Mouse (Mus musculus) limb, embryonic 13.5 days (tissue): ENCODE results near the gene Ppil2. TPM values are rescaled to one million over a fixed set of nuclear protein-coding genes. Genes with fewer than 3 reads are reported as not detected.
A peak's percentile ranks its signal among the peaks of the same experiment; 100 is the strongest.

Experiments used
- ATAC-seq: fragments of 200-750 bp; cut with Nextera tagmentation; 2 replicates; pipeline ENCODE4 v1.8.0; 2017; ENCODE audit warnings: low read depth, moderate number of reproducible peaks, moderate TSS enrichment; ENCODE audit not compliant: low FRiP score
- H3K27ac ChIP-seq: fragments of 300-500 bp; sonication (generic); 2 replicates; pipeline ENCODE4 v1.5.1; 2015; ENCODE audit warnings: inconsistent platforms, mild to moderate bottlenecking, moderate library complexity
- H3K27me3 ChIP-seq: fragments of 300-500 bp; sonication (generic); 2 replicates; pipeline ENCODE4 v1.6.1; 2015; ENCODE audit warnings: mild to moderate bottlenecking, inconsistent platforms
- H3K36me3 ChIP-seq: fragments of 300-500 bp; sonication (generic); 2 replicates; pipeline ENCODE4 v1.6.1; 2015; ENCODE audit warnings: inconsistent platforms, mild to moderate bottlenecking, moderate library complexity
- H3K4me1 ChIP-seq: fragments of 300-500 bp; sonication (generic); 2 replicates; pipeline ENCODE4 v1.6.1; 2015; ENCODE audit warnings: inconsistent platforms
- H3K4me2 ChIP-seq: fragments of 300-500 bp; sonication (generic); replicated peaks from 2 replicates; pipeline ENCODE4 v1.6.1; 2015; ENCODE audit warnings: inconsistent platforms, mild to moderate bottlenecking, moderate library complexity
- H3K4me3 ChIP-seq: fragments of 300-500 bp; sonication (generic); 2 replicates; pipeline ENCODE4 v1.5.1; 2015; ENCODE audit warnings: moderate library complexity, mild to moderate bottlenecking, inconsistent platforms
- H3K9ac ChIP-seq: fragments of 300-500 bp; sonication (generic); 2 replicates; pipeline ENCODE4 v1.6.1; 2015; ENCODE audit warnings: mild to moderate bottlenecking, inconsistent platforms
- H3K9me3 ChIP-seq: fragments of 300-500 bp; sonication (generic); 2 replicates; pipeline ENCODE4 v1.6.1; 2016; ENCODE audit warnings: inconsistent platforms
- WGBS: fragments of 180-500 bp; shearing (Covaris S2); methylation state at CpG from one replicate; pipeline ENCODE4 v1.1.7; 2015; 5-methylcytosine and 5-hydroxymethylcytosine counted together
- polyA plus RNA-seq: library from polyadenylated mRNA; unstranded; fragments of >200 nt; fragmentation: Nextera tagmentation; extraction: Ambion mirVana; gene quantifications from 2 replicates; pipeline ENCODE4 v1.2.1, GENCODE M21; 2015

Gene Ppil2
- polyA plus RNA-seq, 1 experiment from 2014 or later, result 150 TPM

GRCm38 (mm10) chr16:17131191-17132088 is 20.4 kb upstream of the Ppil2 start:
- no peaks in the 10 kb centered on the region for H3K36me3 ChIP-seq
- H3K4me2 ChIP-seq, result peak overlapping the region; percentile 98
- H3K9ac ChIP-seq, result peak overlapping the region; percentile 73
- peak overlapping the region; percentile 81 for H3K4me3 ChIP-seq
- H3K9me3 ChIP-seq, result no peaks in the 10 kb centered on the region
- no peaks in the 10 kb centered on the region for H3K27me3 ChIP-seq
- WGBS, result 3% methylated on average over 43 of the region's 43 CpGs
- peak overlapping the region; percentile 73; the same call in 1 of the 2 replicates for H3K27ac ChIP-seq
- peaks cover 18% of the 10 kb centered on the region for H3K4me1 ChIP-seq
- peak; percentile 0; the same call in 1 of the 2 replicates for ATAC-seq

DNA sequence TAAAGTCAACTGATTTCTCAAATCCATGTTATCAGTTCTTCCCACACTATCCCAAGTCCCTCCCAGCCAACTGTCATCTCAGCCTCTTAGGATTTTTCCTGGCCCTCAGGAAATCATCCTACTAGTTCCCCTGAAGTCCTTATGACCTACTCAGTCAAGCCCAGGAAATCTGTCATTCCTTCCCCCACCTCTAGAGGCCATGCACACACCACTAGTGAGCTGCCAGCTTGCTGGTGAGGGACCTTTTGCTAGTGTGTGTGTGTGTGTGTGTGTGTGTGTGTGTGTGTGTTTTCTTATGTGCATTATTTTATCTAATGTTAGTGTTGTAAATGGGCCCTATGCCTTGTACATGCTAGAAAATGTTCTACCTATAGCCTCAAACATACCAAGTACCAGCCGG is 16.2 kb upstream of the Ppil2 start:
- ATAC-seq, result no peak
- 96% methylated on average over 1 of the region's 1 CpGs for WGBS
- H3K9me3 ChIP-seq, result no peaks in the 10 kb centered on the region
- H3K4me3 ChIP-seq, result no peak overlapping the region
- peaks cover 9% of the 10 kb centered on the region for H3K36me3 ChIP-seq
- no peak overlapping the region for H3K27ac ChIP-seq
- no peak overlapping the region for H3K9ac ChIP-seq
- no peaks in the 10 kb centered on the region for H3K27me3 ChIP-seq
- H3K4me2 ChIP-seq, result no peak overlapping the region
- H3K4me1 ChIP-seq, result peaks cover 39% of the 10 kb centered on the region

GRCm38 (mm10) chr16:17124871-17125520 is 13.9 kb upstream of the Ppil2 start, which contains the start of gene 2610318N02Rik:
Gene 2610318N02Rik, minus strand, starts transcription at chr16:17125167.
- Histone ChIP-seq H3K27ac (peak within 1 kb of the TSS; percentile 75), H3K36me3 (peaks cover 30% of the 10 kb centered on the region), H3K4me2 (peak within 1 kb of the TSS; percentile 79), H3K9ac (peak within 1 kb of the TSS; percentile 72), H3K4me1 (peaks cover 27% of the 10 kb centered on the region), H3K27me3 (no peaks in the 10 kb centered on the region), H3K9me3 (no peaks in the 10 kb centered on the region), H3K4me3 (peak within 1 kb of the TSS; percentile 61)
- ATAC-seq, result peak; percentile 91
- WGBS, result under 1% methylated on average over 25 of the region's 25 CpGs

GRCm38 (mm10) chr16:17124119-17124870 is 13.2 kb upstream of the Ppil2 start:
- Histone ChIP-seq H3K27me3 (no peaks in the 10 kb centered on the region), H3K27ac (peak overlapping the region; percentile 75), H3K36me3 (peaks cover 37% of the 10 kb centered on the region), H3K9me3 (no peaks in the 10 kb centered on the region), H3K9ac (peak overlapping the region; percentile 72), H3K4me2 (peak overlapping the region; percentile 79), H3K4me1 (peaks cover 27% of the 10 kb centered on the region), H3K4me3 (peak overlapping the region; percentile 61)
- under 1% methylated on average over 22 of the region's 22 CpGs for WGBS
- peak; percentile 33; the same call in 1 of the 2 replicates for ATAC-seq

DNA sequence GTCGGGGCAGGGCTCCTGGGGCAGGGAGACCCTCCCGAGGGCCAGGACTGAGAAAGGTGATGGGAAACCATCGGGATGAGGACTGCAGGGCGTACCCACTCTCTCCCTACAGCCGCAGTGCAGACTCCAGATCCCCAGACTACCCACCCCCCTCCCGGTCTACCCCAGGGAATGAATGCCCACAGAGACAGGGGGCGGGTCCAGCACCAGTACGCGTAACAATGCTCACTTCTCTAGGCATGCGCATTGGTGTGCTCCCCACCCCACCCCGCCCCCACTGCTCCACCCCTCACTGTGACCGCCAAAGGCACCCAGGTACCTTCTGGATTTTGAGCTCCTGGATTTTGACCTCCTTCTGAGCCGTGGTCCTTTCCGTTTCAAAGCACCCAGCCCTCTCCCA is 10.5 kb upstream of the Ppil2 start:
- 80% methylated on average over 14 of the region's 14 CpGs for WGBS

GRCm38 (mm10) chr16:17117309-17117799 is 6.3 kb upstream of the Ppil2 start:
- no peak overlapping the region for H3K9ac ChIP-seq
- H3K4me3 ChIP-seq, result no peak overlapping the region
- no peak overlapping the region for H3K4me2 ChIP-seq
- H3K27me3 ChIP-seq, result no peaks in the 10 kb centered on the region
- 95% methylated on average over 5 of the region's 5 CpGs for WGBS
- no peak for ATAC-seq
- no peaks in the 10 kb centered on the region; the same call in 1 of the 2 replicates for H3K4me1 ChIP-seq
- H3K27ac ChIP-seq, result no peak overlapping the region
- H3K36me3 ChIP-seq, result peaks cover 89% of the 10 kb centered on the region
- H3K9me3 ChIP-seq, result no peaks in the 10 kb centered on the region

More for the DNA sequence above, 10.5 kb upstream of the Ppil2 start:
- no peaks in the 10 kb centered on the region for H3K27me3 ChIP-seq
- no peak overlapping the region for H3K4me3 ChIP-seq
- H3K9ac ChIP-seq, result no peak overlapping the region
- no peak overlapping the region for H3K4me2 ChIP-seq
- H3K9me3 ChIP-seq, result no peaks in the 10 kb centered on the region
- no peak overlapping the region for H3K27ac ChIP-seq
- peaks cover 62% of the 10 kb centered on the region for H3K36me3 ChIP-seq
- peaks cover 27% of the 10 kb centered on the region for H3K4me1 ChIP-seq
- ATAC-seq, result no peak

DNA sequence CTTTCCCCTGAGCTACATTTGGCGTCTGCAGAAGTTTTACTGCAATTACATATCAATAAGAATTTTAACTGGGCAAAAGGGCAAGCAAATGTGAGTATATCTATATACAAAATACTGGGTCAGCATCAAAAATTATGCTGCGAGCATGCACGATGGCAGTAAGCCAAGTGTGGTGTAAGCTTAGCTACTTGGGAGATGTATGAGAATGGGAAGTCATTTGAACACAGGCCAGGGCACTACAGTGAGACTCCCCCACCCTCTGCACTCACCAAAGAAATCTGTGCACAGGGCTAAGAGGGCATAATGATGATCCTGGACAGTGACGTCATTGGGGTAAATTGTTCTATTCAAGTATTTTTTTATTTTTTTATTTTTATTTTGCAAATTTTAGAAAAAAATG is 6.5 kb downstream of the Ppil2 start:
- H3K27me3 ChIP-seq, result no peaks in the 10 kb centered on the region
- H3K4me2 ChIP-seq, result no peak overlapping the region
- ATAC-seq, result no peak
- H3K9ac ChIP-seq, result no peak overlapping the region
- H3K4me1 ChIP-seq, result peaks cover 19% of the 10 kb centered on the region
- no peaks in the 10 kb centered on the region for H3K9me3 ChIP-seq
- H3K27ac ChIP-seq, result no peak overlapping the region
- H3K4me3 ChIP-seq, result no peak overlapping the region
- peaks cover 88% of the 10 kb centered on the region for H3K36me3 ChIP-seq
- 84% methylated on average over 4 of the region's 4 CpGs for WGBS

- Histone ChIP-seq H3K36me3 (peaks cover 96% of the 10 kb centered on the region), H3K27me3 (no peaks in the 10 kb centered on the region)
These were observed 8.3 kb downstream of the Ppil2 start for GRCm38 (mm10) chr16:17102630-17103220.

GRCm38 (mm10) chr16:17096938-17097337 is 14.1 kb downstream of the Ppil2 start:
- Histone ChIP-seq H3K4me3 (no peak overlapping the region), H3K4me2 (no peak overlapping the region), H3K4me1 (no peaks in the 10 kb centered on the region; the same call in 1 of the 2 replicates), H3K9ac (no peak overlapping the region), H3K27ac (no peak overlapping the region), H3K27me3 (no peaks in the 10 kb centered on the region), H3K9me3 (no peaks in the 10 kb centered on the region), H3K36me3 (peaks cover 99% of the 10 kb centered on the region)
- WGBS, result 91% methylated on average over 3 of the region's 3 CpGs
- no peak for ATAC-seq

More at GRCm38 (mm10) chr16:17102630-17103220, 8.3 kb downstream of the Ppil2 start:
- Histone ChIP-seq H3K4me1 (peaks cover 17% of the 10 kb centered on the region), H3K4me3 (no peak overlapping the region), H3K4me2 (no peak overlapping the region), H3K9ac (no peak overlapping the region), H3K9me3 (no peaks in the 10 kb centered on the region), H3K27ac (peak overlapping the region; percentile 56)
- 49% methylated on average over 7 of the region's 7 CpGs for WGBS
- ATAC-seq, result peak; percentile 58; the same call in 1 of the 2 replicates

DNA sequence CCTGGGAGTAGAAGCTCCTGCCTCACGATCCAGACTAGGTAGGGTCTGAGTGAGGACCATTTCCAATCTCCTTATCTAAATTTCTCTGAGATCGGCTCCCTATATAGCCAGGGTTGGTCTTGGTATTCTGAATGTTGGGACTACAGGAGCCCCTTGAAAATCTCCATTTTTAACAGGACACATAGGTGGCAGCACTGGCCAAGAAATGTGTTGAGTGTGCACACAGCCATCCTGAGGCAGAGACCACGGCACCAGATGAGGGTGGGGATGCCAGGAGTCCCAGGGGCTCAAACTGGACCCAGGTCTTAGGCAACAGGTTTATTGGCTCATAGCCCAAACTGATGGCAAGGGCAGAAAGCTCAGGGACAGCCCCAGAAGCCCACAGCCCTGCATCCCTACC is 22.7 kb downstream of the Ppil2 start:
- Histone ChIP-seq H3K9ac (no peak overlapping the region), H3K9me3 (no peaks in the 10 kb centered on the region), H3K4me2 (no peak overlapping the region), H3K4me3 (no peak overlapping the region), H3K4me1 (no peaks in the 10 kb centered on the region), H3K27me3 (no peaks in the 10 kb centered on the region), H3K27ac (no peak overlapping the region), H3K36me3 (peaks cover 100% of the 10 kb centered on the region)
- WGBS, result 76% methylated on average over 3 of the region's 3 CpGs
- no peak for ATAC-seq

- WGBS, result 77% methylated on average over 13 of the region's 13 CpGs
- Histone ChIP-seq H3K9me3 (no peaks in the 10 kb centered on the region), H3K9ac (no peak overlapping the region), H3K36me3 (peaks cover 100% of the 10 kb centered on the region), H3K27me3 (no peaks in the 10 kb centered on the region), H3K27ac (peak overlapping the region; percentile 11; the same call in 1 of the 2 replicates), H3K4me3 (no peak overlapping the region), H3K4me1 (no peaks in the 10 kb centered on the region), H3K4me2 (no peak overlapping the region)
- no peak for ATAC-seq
These were observed 24.3 kb downstream of the Ppil2 start for GRCm38 (mm10) chr16:17086669-17087193.
